Mouse (Mus musculus) heart, postnatal 0 days (tissue): ENCODE data around the gene Myadm.

Experiments
- CTCF ChIP-seq: IDR thresholded peaks from 2 replicates; pipeline ENCODE4 v1.5.1; 2016; ENCODE audit warnings: antibody characterized with exemption, control low read depth, low read depth
- EP300 ChIP-seq: IDR thresholded peaks from 2 replicates; pipeline ENCODE4 v1.6.1; 2016; ENCODE audit warnings: antibody characterized with exemption, low read depth

- no peak for TF ChIP-seq CTCF
- TF ChIP-seq EP300 = no peak
Observed at GRCm38 (mm10) chr7:3303276-3303781, 14.4 kb downstream of the Myadm start.
